15 mouse cellular contexts compared by ENCODE assay signal in the genomic region with DNA sequence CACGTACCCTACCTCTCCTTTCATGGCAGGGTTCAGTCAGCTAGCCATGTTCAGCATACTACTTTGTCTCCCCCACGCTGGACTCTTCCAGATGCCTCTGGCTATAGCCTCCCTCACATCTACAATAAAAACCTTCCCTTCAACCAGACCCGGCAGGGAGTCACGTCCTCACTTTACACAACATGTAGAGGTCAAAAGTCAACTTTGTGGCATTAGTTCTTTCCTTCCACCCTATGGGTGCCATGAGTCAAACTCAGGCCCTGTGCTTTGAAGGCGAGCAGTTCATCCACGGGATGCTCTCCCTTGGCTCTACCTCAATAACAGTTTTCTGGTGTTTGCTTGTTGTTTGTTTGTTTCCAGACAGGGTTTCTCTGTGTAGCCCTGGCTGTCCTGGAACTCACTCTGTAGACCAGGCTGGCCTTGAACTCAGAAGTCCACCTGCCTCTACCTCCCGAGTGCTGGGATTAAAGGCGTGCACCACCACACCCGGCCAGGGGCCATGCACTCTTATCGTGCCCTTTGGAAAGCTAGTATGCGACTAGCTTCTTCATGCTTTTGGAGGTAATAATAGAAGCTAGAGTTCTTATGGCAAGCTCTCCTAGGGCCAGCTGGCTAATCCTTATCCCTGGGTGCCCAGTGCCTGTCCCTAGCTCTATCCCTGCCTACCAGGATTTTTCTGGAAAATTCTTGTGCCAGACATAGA.
"Had no signal": no experiment of that assay in that cellular context is flagged by ENCODE, and none has a peak within 500 bp of the region (broad histone marks: within the 10 kb centered on the region; RNA-seq: fewer than 3 reads in every experiment).

No protein-coding gene starts in this region.

- H3K9me3 ChIP-seq: kidney, embryonic 15.5 days; limb, embryonic 15.5 days; midbrain, embryonic 10.5 days; midbrain, embryonic 15.5 days; neural tube, embryonic 12.5 days had no signal

- H3K4me2 ChIP-seq: kidney, embryonic 15.5 days; limb, embryonic 15.5 days; lung, embryonic 14.5 days; midbrain, embryonic 15.5 days; neural tube, embryonic 12.5 days had no signal

- ATAC-seq: midbrain, embryonic 15.5 days had no signal

- H3K36me3 ChIP-seq: kidney, embryonic 15.5 days; limb, embryonic 15.5 days; midbrain, embryonic 10.5 days; midbrain, embryonic 15.5 days; neural tube, embryonic 12.5 days had no signal

- H3K9ac ChIP-seq: kidney, embryonic 15.5 days; limb, embryonic 15.5 days; lung, embryonic 14.5 days; midbrain, embryonic 15.5 days; neural tube, embryonic 12.5 days had no signal

- H3K4me3 ChIP-seq: kidney, embryonic 15.5 days; limb, embryonic 15.5 days; midbrain, embryonic 10.5 days; midbrain, embryonic 15.5 days; neural tube, embryonic 12.5 days had no signal

- DNase-seq: kidney, adult 2 months; kidney, postnatal 14 days; lung, embryonic 14.5 days; lung, postnatal 10 days; lung, postnatal 4 days; retina, postnatal 1 day; right cerebral cortex, postnatal 4 days; spleen, adult 18-20 months; thymus, adult 18-20 months; thymus, postnatal 14 days had no signal

- H3K27ac ChIP-seq: kidney, embryonic 15.5 days; limb, embryonic 15.5 days; midbrain, embryonic 10.5 days; midbrain, embryonic 15.5 days; neural tube, embryonic 12.5 days had no signal

- H3K27me3 ChIP-seq: kidney, embryonic 15.5 days; limb, embryonic 15.5 days; midbrain, embryonic 15.5 days; neural tube, embryonic 12.5 days had no signal
